Mouse (Mus musculus) heart, embryonic 12.5 days (tissue): Measurements from ENCODE around the gene Frat2. TPM values are rescaled to one million over a fixed set of nuclear protein-coding genes. Genes with fewer than 3 reads are reported as not detected.
A peak's percentile ranks its signal among the peaks of the same experiment; 100 is the strongest.

Source experiments
- ATAC-seq: fragments of 200-750 bp; cut with Nextera tagmentation; 2 replicates; pipeline ENCODE4 v1.8.0; 2017; ENCODE audit warnings: moderate TSS enrichment, moderate library complexity; ENCODE audit not compliant: insufficient number of reproducible peaks, low FRiP score
- H3K27ac ChIP-seq: fragments of 300-500 bp; sonication (generic); 2 replicates; pipeline ENCODE4 v1.5.1; 2016; ENCODE audit warnings: mild to moderate bottlenecking, moderate library complexity; ENCODE audit not compliant: poor library complexity, severe bottlenecking
- H3K27me3 ChIP-seq: fragments of 300-500 bp; sonication (generic); replicated peaks from 2 replicates; pipeline ENCODE4 v1.6.1; 2016; ENCODE audit warnings: mild to moderate bottlenecking, moderate library complexity
- H3K36me3 ChIP-seq: fragments of 300-500 bp; sonication (generic); 2 replicates; pipeline ENCODE4 v1.6.1; 2016; ENCODE audit warnings: mild to moderate bottlenecking, moderate library complexity
- H3K4me1 ChIP-seq: fragments of 300-500 bp; sonication (generic); replicated peaks from 2 replicates; pipeline ENCODE4 v1.6.1; 2016; ENCODE audit warnings: mild to moderate bottlenecking
- H3K4me2 ChIP-seq: fragments of 300-500 bp; sonication (generic); 2 replicates; pipeline ENCODE4 v1.6.1; 2016; ENCODE audit warnings: mild to moderate bottlenecking, moderate library complexity
- H3K4me3 ChIP-seq: fragments of 300-500 bp; sonication (generic); 2 replicates; pipeline ENCODE4 v1.5.1; 2016; ENCODE audit warnings: mild to moderate bottlenecking
- H3K9ac ChIP-seq: fragments of 300-500 bp; sonication (generic); 2 replicates; pipeline ENCODE4 v1.6.1; 2016; ENCODE audit warnings: mild to moderate bottlenecking, moderate library complexity
- H3K9me3 ChIP-seq: fragments of 300-500 bp; sonication (generic); replicated peaks from 2 replicates; pipeline ENCODE4 v1.6.1; 2016; ENCODE audit warnings: mild to moderate bottlenecking, moderate library complexity
- WGBS: fragments of 180-500 bp; shearing (Covaris S2); methylation state at CpG from one replicate; pipeline ENCODE4 v1.1.7; 2016; 5-methylcytosine and 5-hydroxymethylcytosine counted together
- polyA plus RNA-seq: library from polyadenylated mRNA; unstranded; fragments of >200 nt; fragmentation: Nextera tagmentation; extraction: Ambion mirVana; gene quantifications from 2 replicates; pipeline ENCODE4 v1.2.1, GENCODE M21; 2016

Gene Frat2
- polyA plus RNA-seq, 1 experiment from 2014 or later = 3.6 TPM

- Histone ChIP-seq H3K27ac (no peak overlapping the region), H3K36me3 (no peaks in the 10 kb centered on the region), H3K4me3 (no peak overlapping the region), H3K4me1 (peaks cover 29% of the 10 kb centered on the region), H3K4me2 (no peak overlapping the region), H3K9me3 (no peaks in the 10 kb centered on the region), H3K27me3 (no peaks in the 10 kb centered on the region), H3K9ac (no peak overlapping the region)
- ATAC-seq = no peak
- WGBS = 71% methylated on average over 4 of the region's 4 CpGs
Observed at GRCm38 (mm10) chr19:41842706-41843105, 5.2 kb downstream of the Frat2 start.

GRCm38 (mm10) chr19:41842196-41842595 is 5.7 kb downstream of the Frat2 start:
- Histone ChIP-seq H3K27me3 (no peaks in the 10 kb centered on the region), H3K4me1 (peaks cover 34% of the 10 kb centered on the region), H3K4me3 (no peak overlapping the region), H3K9ac (no peak overlapping the region), H3K36me3 (no peaks in the 10 kb centered on the region), H3K27ac (no peak overlapping the region), H3K9me3 (no peaks in the 10 kb centered on the region), H3K4me2 (no peak overlapping the region)
- no peak for ATAC-seq
- 85% methylated on average over 4 of the region's 4 CpGs for WGBS

- H3K9ac ChIP-seq = no peak overlapping the region
- H3K9me3 ChIP-seq = no peaks in the 10 kb centered on the region
- no peaks in the 10 kb centered on the region for H3K36me3 ChIP-seq
- no peak overlapping the region for H3K4me2 ChIP-seq
- H3K27me3 ChIP-seq = no peaks in the 10 kb centered on the region
- no peak overlapping the region for H3K4me3 ChIP-seq
- 34% methylated on average over 7 of the region's 7 CpGs for WGBS
- H3K27ac ChIP-seq = no peak overlapping the region
- ATAC-seq = no peak
- peaks cover 42% of the 10 kb centered on the region for H3K4me1 ChIP-seq
Observed at GRCm38 (mm10) chr19:41841105-41841750, 6.7 kb downstream of the Frat2 start.

- no peaks in the 10 kb centered on the region for H3K36me3 ChIP-seq
- no peaks in the 10 kb centered on the region for H3K27me3 ChIP-seq
- no peak overlapping the region for H3K4me2 ChIP-seq
- H3K9me3 ChIP-seq = no peaks in the 10 kb centered on the region
- WGBS = 92% methylated on average over 3 of the region's 3 CpGs
- ATAC-seq = no peak
- H3K9ac ChIP-seq = no peak overlapping the region
- no peak overlapping the region for H3K27ac ChIP-seq
- no peak overlapping the region for H3K4me3 ChIP-seq
- peaks cover 51% of the 10 kb centered on the region for H3K4me1 ChIP-seq
Observed at GRCm38 (mm10) chr19:41839685-41840084, 8.2 kb downstream of the Frat2 start.

GRCm38 (mm10) chr19:41838808-41839207 is 9.1 kb downstream of the Frat2 start:
- Histone ChIP-seq H3K27ac (no peak overlapping the region), H3K9me3 (no peaks in the 10 kb centered on the region), H3K9ac (no peak overlapping the region), H3K4me3 (no peak overlapping the region), H3K4me2 (no peak overlapping the region), H3K36me3 (no peaks in the 10 kb centered on the region), H3K4me1 (peaks cover 51% of the 10 kb centered on the region), H3K27me3 (no peaks in the 10 kb centered on the region)
- 33% methylated on average over 6 of the region's 6 CpGs for WGBS
- ATAC-seq = no peak

- H3K4me3 ChIP-seq = no peak overlapping the region
- ATAC-seq = 0 out of 2 replicates have a peak, but pooled peaks have one; percentile 5
- H3K36me3 ChIP-seq = no peaks in the 10 kb centered on the region
- 0 out of 2 replicates have a peak overlapping the region, but pooled peaks have one; percentile 12 for H3K27ac ChIP-seq
- peaks cover 51% of the 10 kb centered on the region for H3K4me1 ChIP-seq
- no peak overlapping the region for H3K9ac ChIP-seq
- H3K4me2 ChIP-seq = 0 out of 2 replicates have a peak overlapping the region, but pooled peaks have one; percentile 6
- no peaks in the 10 kb centered on the region for H3K27me3 ChIP-seq
- WGBS = 16% methylated on average over 4 of the region's 4 CpGs
- H3K9me3 ChIP-seq = no peaks in the 10 kb centered on the region
Observed at GRCm38 (mm10) chr19:41837917-41838261, 10.0 kb downstream of the Frat2 start.

GRCm38 (mm10) chr19:41837194-41837916 is 10.6 kb downstream of the Frat2 start:
- Histone ChIP-seq H3K4me2 (0 out of 2 replicates have a peak overlapping the region, but pooled peaks have one; percentile 6), H3K27ac (0 out of 2 replicates have a peak overlapping the region, but pooled peaks have one; percentile 12)
- 22% methylated on average over 9 of the region's 9 CpGs for WGBS

GRCm38 (mm10) chr19:41836719-41837118 is 11.2 kb downstream of the Frat2 start:
- H3K4me2 ChIP-seq = no peak overlapping the region
- no peak overlapping the region for H3K9ac ChIP-seq
- H3K4me3 ChIP-seq = no peak overlapping the region
- H3K36me3 ChIP-seq = no peaks in the 10 kb centered on the region
- H3K9me3 ChIP-seq = no peaks in the 10 kb centered on the region
- H3K27me3 ChIP-seq = peaks cover 10% of the 10 kb centered on the region; the same call in 1 of the 2 replicates
- peaks cover 55% of the 10 kb centered on the region for H3K4me1 ChIP-seq
- WGBS = 44% methylated on average over 3 of the region's 3 CpGs
- peak overlapping the region; percentile 41; the same call in 1 of the 2 replicates for H3K27ac ChIP-seq
- ATAC-seq = no peak

More at GRCm38 (mm10) chr19:41837194-41837916, 10.6 kb downstream of the Frat2 start:
- Histone ChIP-seq H3K36me3 (no peaks in the 10 kb centered on the region), H3K9ac (no peak overlapping the region), H3K4me3 (no peak overlapping the region), H3K4me1 (peaks cover 51% of the 10 kb centered on the region), H3K9me3 (no peaks in the 10 kb centered on the region), H3K27me3 (peaks cover 5% of the 10 kb centered on the region; the same call in 1 of the 2 replicates)
- 0 out of 2 replicates have a peak, but pooled peaks have one; percentile 9 for ATAC-seq

- peak; percentile 92 for ATAC-seq
- H3K4me1 ChIP-seq = peaks cover 55% of the 10 kb centered on the region
- peak overlapping the region; percentile 59 for H3K4me2 ChIP-seq
- peaks cover 10% of the 10 kb centered on the region; the same call in 1 of the 2 replicates for H3K27me3 ChIP-seq
- no peak overlapping the region for H3K9ac ChIP-seq
- WGBS = 0% methylated on average over 6 of the region's 6 CpGs
- H3K36me3 ChIP-seq = no peaks in the 10 kb centered on the region
- H3K27ac ChIP-seq = peak overlapping the region; percentile 41
- peak overlapping the region; percentile 6; the same call in 1 of the 2 replicates for H3K4me3 ChIP-seq
- no peaks in the 10 kb centered on the region for H3K9me3 ChIP-seq
Observed at GRCm38 (mm10) chr19:41835816-41836215, 12.1 kb downstream of the Frat2 start.

- 49% methylated on average over 6 of the region's 6 CpGs for WGBS
- Histone ChIP-seq H3K27ac (peak overlapping the region; percentile 41; the same call in 1 of the 2 replicates), H3K4me1 (peaks cover 56% of the 10 kb centered on the region), H3K4me2 (peak overlapping the region; percentile 59), H3K9ac (no peak overlapping the region), H3K27me3 (peaks cover 10% of the 10 kb centered on the region; the same call in 1 of the 2 replicates), H3K36me3 (no peaks in the 10 kb centered on the region), H3K9me3 (no peaks in the 10 kb centered on the region), H3K4me3 (no peak overlapping the region; the same call in 1 of the 2 replicates)
- no peak for ATAC-seq
Observed at GRCm38 (mm10) chr19:41835407-41835806, 12.5 kb downstream of the Frat2 start.

- Histone ChIP-seq H3K27ac (no peak overlapping the region), H3K4me1 (peaks cover 38% of the 10 kb centered on the region), H3K36me3 (no peaks in the 10 kb centered on the region), H3K9me3 (no peaks in the 10 kb centered on the region), H3K4me3 (no peak overlapping the region), H3K9ac (no peak overlapping the region), H3K4me2 (0 out of 2 replicates have a peak overlapping the region, but pooled peaks have one; percentile 100), H3K27me3 (peaks cover 10% of the 10 kb centered on the region; the same call in 1 of the 2 replicates)
- ATAC-seq = no peak
- 77% methylated on average over 13 of the region's 13 CpGs for WGBS
Observed at GRCm38 (mm10) chr19:41832501-41833201, 15.3 kb downstream of the Frat2 start.
